Mouse (Mus musculus): ENCODE measurements around the gene Eif3i. TPM values are rescaled to one million over a fixed set of nuclear protein-coding genes. Genes with fewer than 3 reads are reported as not detected.

Eif3i gene
- total and polyA plus RNA-seq, 2 experiments from 2014 or later = 233 to 401 TPM

- Histone ChIP-seq H3K9me3 (ENCODE audit: low read length) (no peaks in the 10 kb centered on the region), H3K4me1 (ENCODE audit: insufficient read depth, low read length) (peaks cover 15% of the 10 kb centered on the region), H3K4me2 (ENCODE audit: low read depth, low read length) (peak overlapping the region; percentile 72), H3K4me3 (ENCODE audit: low read length) (peak overlapping the region; percentile 64; the same call in 1 of the 2 replicates), H3K27me3 (ENCODE audit: insufficient read depth, low read length) (no peaks in the 10 kb centered on the region), H3K9ac (replicated peaks; ENCODE audit: low read length) (0 out of 2 replicates have a peak overlapping the region, but pooled peaks have one; percentile 76), H3K36me3 (ENCODE audit: insufficient read depth, low read length) (peaks cover 35% of the 10 kb centered on the region), H3K27ac (no peak overlapping the region)
- no peak for ATAC-seq
- WGBS = 72% methylated on average over 15 of the region's 15 CpGs
- TF ChIP-seq CTCF (IDR thresholded peaks at IDR 0.05; ENCODE audit: low read depth) = no peak
- no peak for DNase-seq (ENCODE audit: low spot score)
Measured at GRCm38 (mm10) chr4:129639221-129639620, 38.8 kb upstream of the Eif3i start.

DNA sequence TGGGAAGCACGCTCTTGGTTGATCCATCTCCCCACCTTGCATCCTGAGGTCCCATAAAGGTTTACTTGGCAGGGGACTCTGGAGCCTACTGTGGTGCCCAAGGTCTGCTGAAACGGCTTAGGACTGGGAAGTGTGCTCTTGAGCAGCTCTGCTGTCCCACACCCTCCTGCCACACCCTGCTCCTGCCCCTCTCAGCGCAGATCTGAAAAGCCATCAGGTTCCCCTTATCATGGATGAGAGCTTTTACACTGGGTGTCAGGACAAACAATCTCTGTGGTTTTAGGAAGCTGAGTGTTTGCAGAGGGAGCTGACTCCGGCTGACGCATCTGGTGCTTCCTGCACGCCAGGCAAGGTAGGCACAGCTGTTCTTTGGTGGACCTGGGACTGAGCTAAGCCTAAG lies 33.4 kb upstream of the Eif3i start:
- no peak for ATAC-seq
- Histone ChIP-seq H3K9ac (replicated peaks; ENCODE audit: low read length) (no peak overlapping the region), H3K4me2 (ENCODE audit: low read depth, low read length) (no peak overlapping the region), H3K36me3 (ENCODE audit: insufficient read depth, low read length) (peaks cover 82% of the 10 kb centered on the region), H3K27me3 (ENCODE audit: insufficient read depth, low read length) (no peaks in the 10 kb centered on the region), H3K9me3 (ENCODE audit: low read length) (no peaks in the 10 kb centered on the region), H3K4me3 (ENCODE audit: low read length) (no peak overlapping the region), H3K27ac (no peak overlapping the region), H3K4me1 (ENCODE audit: insufficient read depth, low read length) (0 out of 2 replicates have a peak, but pooled peaks cover 5% of the 10 kb centered on the region)
- no peak for TF ChIP-seq CTCF (IDR thresholded peaks at IDR 0.05; ENCODE audit: low read depth)
- WGBS = 94% methylated on average over 6 of the region's 6 CpGs
- no peak for DNase-seq (ENCODE audit: low spot score)

- Histone ChIP-seq H3K4me1 (ENCODE audit: insufficient read depth, low read length) (no peaks in the 10 kb centered on the region), H3K4me3 (ENCODE audit: low read length) (no peak overlapping the region), H3K9ac (replicated peaks; ENCODE audit: low read length) (no peak overlapping the region), H3K36me3 (ENCODE audit: insufficient read depth, low read length) (peaks cover 94% of the 10 kb centered on the region), H3K9me3 (ENCODE audit: low read length) (no peaks in the 10 kb centered on the region), H3K27me3 (ENCODE audit: insufficient read depth, low read length) (no peaks in the 10 kb centered on the region), H3K27ac (no peak overlapping the region), H3K4me2 (ENCODE audit: low read depth, low read length) (no peak overlapping the region)
- ATAC-seq (no peak), DNase-seq (ENCODE audit: low spot score) (no peak)
- WGBS = 90% methylated on average over 12 of the region's 12 CpGs
- no peak for TF ChIP-seq CTCF (IDR thresholded peaks at IDR 0.05; ENCODE audit: low read depth)
Measured at GRCm38 (mm10) chr4:129631867-129632266, 31.4 kb upstream of the Eif3i start.

- no peaks in the 10 kb centered on the region for H3K27me3 ChIP-seq (ENCODE audit: insufficient read depth, low read length)
- WGBS = 38% methylated on average over 4 of the region's 4 CpGs
- DNase-seq (ENCODE audit: low spot score) (peak; percentile 29), ATAC-seq (no peak)
- TF ChIP-seq CTCF (IDR thresholded peaks at IDR 0.05; ENCODE audit: low read depth) = no peak
- no peak overlapping the region for H3K4me3 ChIP-seq (ENCODE audit: low read length)
- no peak overlapping the region for H3K27ac ChIP-seq
- no peaks in the 10 kb centered on the region for H3K9me3 ChIP-seq (ENCODE audit: low read length)
- no peak overlapping the region for H3K9ac ChIP-seq (replicated peaks; ENCODE audit: low read length)
- no peak overlapping the region for H3K4me2 ChIP-seq (ENCODE audit: low read depth, low read length)
- peaks cover 92% of the 10 kb centered on the region for H3K36me3 ChIP-seq (ENCODE audit: insufficient read depth, low read length)
- no peaks in the 10 kb centered on the region for H3K4me1 ChIP-seq (ENCODE audit: insufficient read depth, low read length)
Measured at GRCm38 (mm10) chr4:129630944-129631343, 30.5 kb upstream of the Eif3i start.

DNA sequence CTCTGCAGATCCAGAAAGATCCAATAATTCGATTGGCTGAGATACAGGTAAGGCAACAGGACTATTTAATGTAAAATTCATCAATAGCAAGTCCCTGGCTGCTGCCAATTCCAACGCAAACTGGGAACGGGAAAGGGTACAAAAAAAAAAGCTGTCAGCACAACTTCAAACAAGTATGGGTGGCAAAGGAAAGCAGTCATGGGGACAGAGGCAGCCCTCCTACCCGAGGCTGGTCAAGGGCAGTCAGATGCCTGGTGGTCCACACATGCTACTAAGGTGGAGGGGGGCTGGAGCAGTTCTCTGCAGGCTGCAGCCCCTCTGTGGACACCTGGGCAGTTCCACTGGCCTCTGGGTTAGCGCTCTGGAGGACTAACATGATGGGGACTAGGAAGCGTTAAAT lies 25.6 kb upstream of the Eif3i start:
- Histone ChIP-seq H3K4me2 (ENCODE audit: low read depth, low read length) (no peak overlapping the region), H3K9ac (replicated peaks; ENCODE audit: low read length) (no peak overlapping the region), H3K36me3 (ENCODE audit: insufficient read depth, low read length) (peaks cover 45% of the 10 kb centered on the region), H3K9me3 (ENCODE audit: low read length) (no peaks in the 10 kb centered on the region), H3K4me1 (ENCODE audit: insufficient read depth, low read length) (peaks cover 34% of the 10 kb centered on the region), H3K4me3 (ENCODE audit: low read length) (no peak overlapping the region), H3K27ac (peak overlapping the region; percentile 98; the same call in 1 of the 2 replicates), H3K27me3 (ENCODE audit: insufficient read depth, low read length) (no peaks in the 10 kb centered on the region)
- no peak for TF ChIP-seq CTCF (IDR thresholded peaks at IDR 0.05; ENCODE audit: low read depth)
- no peak for ATAC-seq
- WGBS = 71% methylated on average over 6 of the region's 6 CpGs
- DNase-seq (ENCODE audit: low spot score) = no peak

DNA sequence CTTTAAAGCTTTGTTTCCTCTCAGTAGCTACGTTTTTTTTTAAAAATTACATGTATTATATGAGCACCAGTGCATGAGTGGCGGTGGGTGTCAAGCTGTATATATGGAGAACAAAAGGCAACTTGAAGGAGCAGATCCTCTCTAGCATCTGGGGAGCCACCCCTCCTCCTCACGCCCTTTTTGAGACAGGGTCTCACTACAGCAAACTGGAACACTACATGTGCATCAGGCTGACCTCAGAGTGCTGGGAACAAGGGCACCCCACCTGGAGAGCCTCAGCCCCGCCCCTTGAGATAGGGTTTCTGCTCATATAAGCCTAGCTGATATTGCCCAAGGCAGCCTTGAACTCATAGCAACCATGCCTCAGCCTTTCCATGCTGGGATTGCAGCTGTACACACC lies 25.0 kb upstream of the Eif3i start:
- DNase-seq (ENCODE audit: low spot score) (no peak), ATAC-seq (no peak)
- H3K4me3 ChIP-seq (ENCODE audit: low read length) = no peak overlapping the region
- peaks cover 35% of the 10 kb centered on the region for H3K4me1 ChIP-seq (ENCODE audit: insufficient read depth, low read length)
- WGBS = 39% methylated on average over 4 of the region's 4 CpGs
- peak overlapping the region; percentile 89 for H3K4me2 ChIP-seq (ENCODE audit: low read depth, low read length)
- H3K9ac ChIP-seq (replicated peaks; ENCODE audit: low read length) = peak overlapping the region; percentile 46; the same call in 1 of the 2 replicates
- peak overlapping the region; percentile 98 for H3K27ac ChIP-seq
- H3K9me3 ChIP-seq (ENCODE audit: low read length) = no peaks in the 10 kb centered on the region
- no peak for TF ChIP-seq CTCF (IDR thresholded peaks at IDR 0.05; ENCODE audit: low read depth)
- H3K27me3 ChIP-seq (ENCODE audit: insufficient read depth, low read length) = no peaks in the 10 kb centered on the region
- H3K36me3 ChIP-seq (ENCODE audit: insufficient read depth, low read length) = peaks cover 40% of the 10 kb centered on the region

- Histone ChIP-seq H3K4me1 (ENCODE audit: insufficient read depth, low read length) (peaks cover 35% of the 10 kb centered on the region), H3K27ac (peak overlapping the region; percentile 98), H3K27me3 (ENCODE audit: insufficient read depth, low read length) (no peaks in the 10 kb centered on the region), H3K9me3 (ENCODE audit: low read length) (no peaks in the 10 kb centered on the region), H3K4me2 (ENCODE audit: low read depth, low read length) (peak overlapping the region; percentile 89), H3K9ac (replicated peaks; ENCODE audit: low read length) (peak overlapping the region; percentile 46), H3K4me3 (ENCODE audit: low read length) (peak overlapping the region; percentile 55), H3K36me3 (ENCODE audit: insufficient read depth, low read length) (peaks cover 35% of the 10 kb centered on the region)
- peak; percentile 28 for ATAC-seq
- peak; percentile 0; the same call in 1 of the 2 replicates for TF ChIP-seq CTCF (IDR thresholded peaks at IDR 0.05; ENCODE audit: low read depth)
- peak; percentile 85 for DNase-seq (ENCODE audit: low spot score)
- 2% methylated on average over 6 of the region's 6 CpGs for WGBS
Measured at GRCm38 (mm10) chr4:129625029-129625370, 24.6 kb upstream of the Eif3i start.

Data from hindbrain, postnatal 0 days (tissue).